Mouse (Mus musculus): ENCODE data around the gene Hand2. TPM values are rescaled to one million over a fixed set of nuclear protein-coding genes. Genes with fewer than 3 reads are reported as not detected.

The Hand2 gene
- polyA plus RNA-seq, 1 experiment from 2014 or later, result not detected

DNA sequence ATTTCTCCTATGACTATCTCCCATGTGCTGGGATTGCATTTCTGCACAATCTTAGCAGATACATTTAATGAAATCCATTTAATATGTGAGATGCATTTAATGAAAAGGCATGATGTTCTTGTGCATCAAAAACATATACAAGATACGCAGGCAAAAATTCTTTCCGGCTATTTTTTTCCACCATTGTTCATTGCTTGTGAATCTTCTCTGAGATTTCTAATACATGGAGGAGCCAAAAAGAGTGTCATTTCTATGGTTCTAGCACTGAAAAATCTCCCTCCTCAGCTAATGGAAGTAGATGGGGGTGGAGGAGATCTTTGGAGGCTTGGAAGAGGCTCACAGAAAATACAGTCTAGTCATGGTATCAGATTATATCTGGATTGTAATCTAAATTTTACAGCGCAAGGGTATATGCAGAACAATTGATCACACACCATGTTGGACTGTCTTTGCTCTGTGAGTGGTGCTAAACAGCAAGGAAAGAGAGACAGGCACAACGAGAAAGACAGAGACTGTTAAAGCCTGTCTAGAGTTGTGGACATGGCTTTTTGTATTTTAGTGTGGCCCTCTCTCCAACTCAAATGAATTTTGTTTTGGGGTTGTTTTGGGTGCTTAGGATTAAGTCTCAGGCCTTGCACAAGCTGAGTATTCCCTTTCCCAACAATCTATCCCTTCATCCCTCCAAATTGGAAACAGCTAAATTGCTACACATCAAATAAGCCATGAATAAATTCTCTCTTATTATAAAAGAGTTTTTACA, 16.7 kb downstream of the Hand2 start:
- H3K27me3 ChIP-seq, result peaks cover 99% of the 10 kb centered on the region
- WGBS, result 34% methylated on average over 4 of the region's 4 CpGs
- no peak overlapping the region for H3K27ac ChIP-seq (replicated peaks)
- no peaks in the 10 kb centered on the region for H3K36me3 ChIP-seq
- no peak overlapping the region for H3K4me2 ChIP-seq (replicated peaks)
- H3K9ac ChIP-seq (replicated peaks), result no peak overlapping the region
- ATAC-seq (ENCODE audit: low FRiP score, low read depth), result no peak
- no peaks in the 10 kb centered on the region for H3K9me3 ChIP-seq
- no peak overlapping the region for H3K4me3 ChIP-seq
- H3K4me1 ChIP-seq, result peaks cover 9% of the 10 kb centered on the region

DNA sequence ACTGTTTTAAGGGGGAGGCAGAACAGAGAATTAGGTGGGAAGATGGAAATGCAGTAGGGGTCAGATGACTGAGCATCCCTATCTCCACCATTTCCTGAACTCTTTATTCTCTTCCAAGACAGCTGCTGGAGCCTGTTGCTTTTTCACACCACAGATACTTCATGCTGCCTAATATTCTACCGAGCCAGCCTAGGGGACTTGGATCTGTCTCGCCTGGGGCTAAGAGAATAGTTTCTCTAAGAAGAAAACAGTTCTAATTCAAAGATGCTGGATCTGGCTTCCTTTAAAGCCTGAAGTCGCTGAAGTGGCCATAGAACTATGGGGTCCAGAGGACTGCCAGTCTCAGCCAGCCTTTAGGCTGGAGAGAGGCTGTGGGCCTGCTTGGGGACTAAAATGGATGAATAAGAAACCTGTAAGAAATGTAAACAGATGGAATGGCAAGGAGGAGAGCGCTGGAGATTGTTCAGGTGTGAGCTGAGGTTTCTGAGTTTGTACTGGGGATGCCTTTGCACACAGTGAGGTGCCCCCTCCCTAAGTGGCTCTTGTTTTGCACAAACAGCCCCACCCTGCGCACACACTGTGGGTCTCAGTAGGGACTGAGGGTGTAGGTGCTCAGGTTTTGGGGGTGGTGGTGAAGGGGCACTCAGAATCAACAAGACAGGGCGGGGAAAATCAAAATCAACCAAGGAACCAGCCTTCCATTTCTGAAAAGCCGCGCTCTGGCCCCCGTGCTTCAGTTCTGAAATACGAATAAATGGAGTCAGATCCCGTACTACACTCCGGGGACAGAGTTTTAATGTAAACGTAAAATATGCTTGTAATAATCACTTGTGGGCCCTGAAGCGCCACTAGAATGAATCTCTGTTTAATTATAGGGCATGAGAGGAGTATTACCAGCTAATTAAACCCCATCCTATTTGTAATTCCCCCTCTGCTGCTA, 19.2 kb downstream of the Hand2 start:
- Histone ChIP-seq H3K4me3 (no peak overlapping the region), H3K9me3 (no peaks in the 10 kb centered on the region), H3K27ac (replicated peaks) (no peak overlapping the region), H3K9ac (replicated peaks) (no peak overlapping the region), H3K27me3 (peaks cover 99% of the 10 kb centered on the region), H3K36me3 (no peaks in the 10 kb centered on the region), H3K4me2 (replicated peaks) (no peak overlapping the region), H3K4me1 (peaks cover 6% of the 10 kb centered on the region)
- no peak for ATAC-seq (ENCODE audit: low FRiP score, low read depth)
- 2% methylated on average over 14 of the region's 14 CpGs for WGBS

DNA sequence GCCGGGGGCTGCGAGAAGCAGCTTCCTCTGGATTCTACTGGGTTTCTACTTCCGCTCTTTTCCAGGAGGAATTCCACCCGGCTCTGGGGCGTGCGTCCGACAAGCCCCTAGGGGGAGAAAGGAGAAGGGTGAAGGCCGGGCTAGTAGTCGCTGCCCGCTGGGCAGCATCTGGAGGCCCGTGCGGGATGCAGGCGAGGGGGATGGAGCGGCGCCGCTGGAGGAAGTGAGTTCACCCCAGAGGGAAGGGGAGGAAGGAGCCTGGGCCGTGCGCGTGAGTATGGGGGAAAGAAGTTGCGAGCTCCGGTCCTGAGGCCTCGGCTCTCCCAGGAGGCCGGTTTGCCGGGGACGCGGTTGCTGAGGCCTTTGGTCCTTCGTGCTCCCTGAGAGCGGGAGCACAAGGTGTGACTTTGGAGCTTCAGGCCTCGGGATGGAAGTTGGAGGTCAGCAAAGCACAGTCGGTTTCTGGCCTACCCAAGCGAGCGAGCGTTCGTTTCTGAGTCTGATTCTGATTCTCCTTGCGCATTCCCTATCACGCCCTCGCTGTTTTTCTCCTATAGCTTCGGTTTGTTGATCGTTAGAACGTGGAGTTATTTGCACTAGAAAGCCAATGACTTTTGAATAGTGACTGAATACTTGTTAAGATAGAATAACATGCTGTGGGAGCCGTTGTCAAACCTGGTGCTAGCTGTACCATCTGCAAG, 20.2 kb downstream of the Hand2 start:
- Histone ChIP-seq H3K27ac (replicated peaks) (no peak overlapping the region), H3K9ac (replicated peaks) (no peak overlapping the region), H3K4me1 (peaks cover 6% of the 10 kb centered on the region), H3K27me3 (peaks cover 99% of the 10 kb centered on the region), H3K9me3 (no peaks in the 10 kb centered on the region), H3K36me3 (no peaks in the 10 kb centered on the region), H3K4me3 (peak overlapping the region; percentile 27), H3K4me2 (replicated peaks) (peak overlapping the region; percentile 38)
- under 1% methylated on average over 41 of the region's 41 CpGs for WGBS
- ATAC-seq (ENCODE audit: low FRiP score, low read depth), result peak; percentile 48

DNA sequence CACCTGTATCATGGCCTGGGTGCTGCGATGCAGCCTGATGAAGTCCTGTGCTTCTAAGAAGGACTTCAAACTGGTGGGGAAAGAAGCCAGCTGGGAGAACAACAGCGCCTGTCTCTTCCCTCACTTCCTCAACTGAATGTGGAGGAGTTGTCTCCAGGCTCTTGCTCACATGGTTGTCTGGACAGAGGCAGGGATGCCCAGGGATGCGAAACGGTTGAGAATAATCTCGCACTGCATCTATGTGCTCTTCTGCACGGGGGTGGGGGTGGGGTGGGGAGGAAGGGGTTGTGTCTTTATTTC, 20.7 kb downstream of the Hand2 start:
- H3K4me2 ChIP-seq (replicated peaks), result no peak overlapping the region
- H3K4me3 ChIP-seq, result no peak overlapping the region
- peaks cover 99% of the 10 kb centered on the region for H3K27me3 ChIP-seq
- 2% methylated on average over 6 of the region's 6 CpGs for WGBS
- peaks cover 6% of the 10 kb centered on the region for H3K4me1 ChIP-seq
- ATAC-seq (ENCODE audit: low FRiP score, low read depth), result no peak
- no peak overlapping the region for H3K27ac ChIP-seq (replicated peaks)
- no peak overlapping the region for H3K9ac ChIP-seq (replicated peaks)
- H3K9me3 ChIP-seq, result no peaks in the 10 kb centered on the region
- no peaks in the 10 kb centered on the region for H3K36me3 ChIP-seq

DNA sequence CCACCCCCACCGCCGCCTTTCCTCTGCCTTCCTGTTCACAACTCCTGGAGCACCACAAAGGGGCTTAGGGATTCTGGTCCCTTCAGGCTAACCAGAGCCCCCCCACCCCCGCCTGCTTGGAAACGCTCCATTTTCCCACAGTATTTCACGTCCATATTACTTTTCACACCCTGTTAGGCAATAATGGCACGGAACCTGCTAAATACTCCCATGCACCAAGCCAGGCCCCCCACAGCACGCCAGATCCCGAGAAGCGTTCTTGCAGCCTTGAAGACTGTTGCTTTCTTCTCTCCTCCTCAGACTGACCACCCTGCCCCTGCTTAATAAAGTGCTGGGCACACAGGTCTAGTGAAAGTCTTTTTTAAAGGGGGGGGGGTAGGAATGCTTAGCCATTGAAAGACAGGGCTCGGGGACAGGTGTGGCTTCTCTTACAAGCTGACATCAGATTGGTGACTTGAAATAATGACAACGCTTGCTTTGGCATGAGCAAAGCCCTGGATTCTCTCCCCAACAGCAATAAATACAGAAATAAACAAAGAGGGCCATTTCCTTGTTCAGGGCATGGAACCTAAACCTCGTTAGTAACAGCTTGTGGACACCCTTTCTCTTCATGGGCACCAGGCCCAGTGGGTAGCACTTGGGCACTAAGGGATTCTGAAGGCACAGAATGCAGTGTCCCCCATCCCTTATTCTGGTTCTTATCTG, 21.8 kb downstream of the Hand2 start:
- 4% methylated on average over 12 of the region's 12 CpGs for WGBS
- Histone ChIP-seq H3K27ac (replicated peaks) (no peak overlapping the region), H3K4me3 (no peak overlapping the region), H3K4me1 (peaks cover 6% of the 10 kb centered on the region), H3K27me3 (peaks cover 99% of the 10 kb centered on the region), H3K9ac (replicated peaks) (no peak overlapping the region), H3K9me3 (no peaks in the 10 kb centered on the region), H3K4me2 (replicated peaks) (no peak overlapping the region), H3K36me3 (no peaks in the 10 kb centered on the region)
- no peak for ATAC-seq (ENCODE audit: low FRiP score, low read depth)

DNA sequence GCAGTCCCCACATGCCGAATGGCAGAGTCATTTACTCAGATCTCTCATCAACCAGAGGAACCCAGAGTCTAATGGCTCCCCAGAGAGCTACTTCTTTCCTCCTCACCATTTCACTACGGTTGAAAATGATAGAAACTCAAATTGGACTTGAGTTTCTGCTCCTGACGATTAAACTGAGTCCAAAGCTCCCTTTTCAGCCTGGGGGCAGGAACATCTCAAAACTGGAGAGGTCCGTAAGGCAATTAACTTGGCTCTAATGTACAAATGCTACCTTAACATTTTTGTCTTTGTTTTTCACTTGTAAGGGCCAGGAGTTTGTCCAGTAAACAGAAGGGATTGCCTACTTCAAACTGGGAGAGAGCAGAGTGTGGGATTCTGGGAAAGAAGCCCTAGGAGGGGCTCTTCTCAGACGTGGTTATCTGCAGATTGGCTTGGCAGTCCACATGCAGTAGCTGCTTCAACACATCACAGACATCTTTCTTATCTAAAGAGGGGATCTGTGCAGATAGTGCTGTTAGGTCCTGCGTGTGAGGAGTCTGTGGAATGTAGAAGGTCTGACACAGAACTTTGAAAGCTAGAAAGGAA, 23.0 kb downstream of the Hand2 start:
- Histone ChIP-seq H3K27ac (replicated peaks) (no peak overlapping the region), H3K4me2 (replicated peaks) (no peak overlapping the region), H3K4me3 (no peak overlapping the region), H3K9me3 (no peaks in the 10 kb centered on the region), H3K9ac (replicated peaks) (no peak overlapping the region), H3K36me3 (no peaks in the 10 kb centered on the region), H3K27me3 (peaks cover 100% of the 10 kb centered on the region), H3K4me1 (peaks cover 6% of the 10 kb centered on the region)
- WGBS, result 4% methylated on average over 6 of the region's 6 CpGs
- ATAC-seq (ENCODE audit: low FRiP score, low read depth), result no peak

DNA sequence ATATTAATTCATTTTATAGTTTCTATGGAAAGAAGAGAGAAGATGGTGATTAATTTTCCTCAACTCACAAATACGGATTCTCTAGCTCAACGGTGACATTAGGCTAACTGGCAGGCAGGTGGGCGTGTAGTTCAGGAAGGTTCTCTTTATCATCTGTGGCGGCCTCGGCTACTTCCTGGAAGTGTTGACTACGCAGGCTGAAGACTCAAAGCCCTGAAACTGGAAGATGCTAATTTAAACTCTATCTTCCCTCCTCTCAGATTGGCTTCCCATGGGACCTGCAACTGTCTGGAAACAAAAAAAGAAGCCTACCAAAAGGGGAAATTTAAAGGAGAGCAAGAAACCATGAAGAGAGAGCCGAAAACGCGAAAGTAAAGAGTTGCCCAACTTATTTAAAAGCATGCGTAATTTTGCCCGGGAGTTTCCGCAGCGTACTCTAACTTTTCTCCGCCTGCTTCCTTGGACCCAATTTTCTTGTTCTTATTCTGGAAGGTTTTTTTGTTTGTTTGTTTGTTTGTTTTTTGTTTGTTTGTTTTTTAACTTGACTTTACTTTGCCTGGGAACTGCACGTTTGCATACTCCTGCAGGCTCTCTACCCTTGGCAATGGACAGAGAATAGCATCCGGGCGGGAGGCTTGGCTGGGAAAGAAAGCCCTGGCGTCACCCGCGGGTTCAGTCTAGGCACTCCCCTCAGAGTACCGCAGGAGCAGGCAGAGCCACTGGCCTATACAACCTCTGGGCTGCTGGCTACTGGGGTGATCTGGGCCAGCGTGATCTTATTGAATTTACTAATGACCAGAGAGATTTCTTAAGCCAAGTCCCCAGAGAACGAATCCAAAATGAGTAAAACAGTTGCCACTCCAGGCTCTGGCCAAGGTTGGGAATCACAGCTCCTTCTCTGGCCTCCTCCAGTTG, 24.4 kb downstream of the Hand2 start:
- Histone ChIP-seq H3K9ac (replicated peaks) (no peak overlapping the region), H3K27me3 (peaks cover 100% of the 10 kb centered on the region), H3K9me3 (no peaks in the 10 kb centered on the region), H3K4me1 (peaks cover 6% of the 10 kb centered on the region), H3K27ac (replicated peaks) (no peak overlapping the region), H3K4me3 (no peak overlapping the region), H3K4me2 (replicated peaks) (no peak overlapping the region), H3K36me3 (no peaks in the 10 kb centered on the region)
- ATAC-seq (ENCODE audit: low FRiP score, low read depth), result no peak
- under 1% methylated on average over 23 of the region's 23 CpGs for WGBS

DNA sequence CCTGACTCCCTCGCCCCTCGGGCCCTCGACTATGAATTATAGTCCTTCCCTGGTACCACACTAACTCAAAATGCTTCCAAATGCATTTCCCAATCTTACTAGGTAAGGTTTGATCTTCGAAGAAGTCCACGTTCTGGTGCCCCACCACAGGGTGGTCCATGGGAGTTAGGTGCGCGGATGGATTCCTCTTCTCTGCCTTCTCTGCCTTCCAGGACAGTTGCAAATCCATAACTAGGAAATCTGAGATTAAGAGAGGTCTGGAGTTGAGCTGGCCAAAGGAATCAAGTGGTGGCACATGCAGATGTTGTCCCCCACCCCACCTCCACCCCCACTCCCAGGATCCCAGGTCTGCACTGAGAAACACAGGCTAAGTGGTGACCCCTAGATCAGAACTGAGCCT, 25.6 kb downstream of the Hand2 start:
- ATAC-seq (ENCODE audit: low FRiP score, low read depth), result no peak
- no peak overlapping the region for H3K9ac ChIP-seq (replicated peaks)
- no peak overlapping the region for H3K4me3 ChIP-seq
- H3K9me3 ChIP-seq, result no peaks in the 10 kb centered on the region
- no peak overlapping the region for H3K27ac ChIP-seq (replicated peaks)
- peaks cover 100% of the 10 kb centered on the region for H3K27me3 ChIP-seq
- H3K4me1 ChIP-seq, result no peaks in the 10 kb centered on the region
- no peaks in the 10 kb centered on the region for H3K36me3 ChIP-seq
- no peak overlapping the region for H3K4me2 ChIP-seq (replicated peaks)
- WGBS, result 3% methylated on average over 7 of the region's 7 CpGs

DNA sequence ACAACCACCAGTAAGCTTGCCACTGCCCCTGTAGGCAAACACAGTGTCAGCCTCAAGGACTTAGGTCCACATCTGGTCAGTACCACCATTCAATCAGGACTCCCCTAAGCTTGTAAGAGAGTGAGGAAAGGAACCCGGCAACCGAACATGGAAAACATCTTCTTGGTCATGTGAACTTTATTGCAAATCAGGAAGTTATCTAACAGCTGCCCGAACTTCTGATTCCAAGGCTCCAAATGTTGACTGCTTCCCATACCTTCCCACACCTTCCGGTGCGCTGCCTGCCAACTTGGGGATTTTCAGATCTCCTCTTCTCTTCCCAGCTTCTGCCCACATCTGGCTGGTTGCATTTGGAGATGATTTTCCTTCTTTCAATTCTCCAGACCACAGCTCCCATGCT, 26.4 kb downstream of the Hand2 start:
- Histone ChIP-seq H3K9me3 (no peaks in the 10 kb centered on the region), H3K4me3 (no peak overlapping the region), H3K36me3 (no peaks in the 10 kb centered on the region), H3K4me2 (replicated peaks) (no peak overlapping the region), H3K4me1 (no peaks in the 10 kb centered on the region), H3K27ac (replicated peaks) (no peak overlapping the region), H3K27me3 (peaks cover 99% of the 10 kb centered on the region), H3K9ac (replicated peaks) (no peak overlapping the region)
- no peak for ATAC-seq (ENCODE audit: low FRiP score, low read depth)
- 10% methylated on average over 5 of the region's 5 CpGs for WGBS

DNA sequence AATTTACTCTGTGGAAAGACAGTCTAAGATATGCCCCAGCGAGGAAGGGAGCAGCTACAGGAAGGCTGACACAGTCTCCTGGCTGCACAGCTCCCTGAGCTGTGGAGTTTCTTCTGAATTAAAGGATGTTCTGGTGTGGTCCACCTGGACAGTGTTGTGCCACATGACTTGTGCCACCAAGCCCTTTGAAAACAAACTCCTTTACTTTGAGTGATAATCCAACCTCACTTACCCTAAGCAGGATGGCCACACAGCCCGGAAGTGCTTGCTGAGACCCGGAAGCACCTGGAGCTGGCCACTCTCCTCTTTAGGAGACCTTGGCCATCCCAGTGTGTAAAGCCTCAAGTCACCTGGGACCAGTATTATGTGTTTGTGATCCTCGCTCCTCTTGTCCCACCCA, 27.5 kb downstream of the Hand2 start:
- H3K4me3 ChIP-seq, result no peak overlapping the region
- peaks cover 99% of the 10 kb centered on the region for H3K27me3 ChIP-seq
- WGBS, result 9% methylated on average over 4 of the region's 4 CpGs
- H3K9ac ChIP-seq (replicated peaks), result no peak overlapping the region
- no peak overlapping the region for H3K27ac ChIP-seq (replicated peaks)
- peaks cover 1% of the 10 kb centered on the region for H3K4me1 ChIP-seq
- no peak overlapping the region for H3K4me2 ChIP-seq (replicated peaks)
- ATAC-seq (ENCODE audit: low FRiP score, low read depth), result no peak
- H3K9me3 ChIP-seq, result no peaks in the 10 kb centered on the region
- H3K36me3 ChIP-seq, result no peaks in the 10 kb centered on the region

Data from midbrain, embryonic 12.5 days (tissue).